Mouse (Mus musculus): Measurements from ENCODE around the gene Uhrf1bp1l. TPM values are rescaled to one million over a fixed set of nuclear protein-coding genes. Genes with fewer than 3 reads are reported as not detected.

Uhrf1bp1l gene
- polyA plus RNA-seq, 1 experiment from 2014 or later: 27.1 TPM

DNA sequence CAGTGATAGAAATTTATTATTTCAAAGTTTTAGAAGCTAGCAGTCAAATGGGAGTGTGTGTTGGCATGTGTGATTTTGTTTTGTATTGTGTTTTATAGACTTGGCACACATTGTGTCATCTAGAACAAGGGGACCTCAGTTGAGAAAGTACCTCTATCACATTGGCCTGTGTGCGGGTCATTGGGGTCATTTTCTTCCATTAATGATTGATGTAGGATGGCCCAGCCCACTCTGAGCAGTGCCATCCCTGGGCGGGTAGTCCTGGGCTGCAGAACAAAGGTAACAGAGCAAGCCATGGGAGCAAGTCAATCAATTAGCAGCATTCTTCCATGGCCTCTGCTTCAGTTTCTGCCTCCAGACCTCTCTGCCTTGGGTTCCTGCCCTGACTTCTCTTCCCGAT, 94.0 kb downstream of the Uhrf1bp1l start:
- DNase-seq (ENCODE audit: low spot score): no peak

DNA sequence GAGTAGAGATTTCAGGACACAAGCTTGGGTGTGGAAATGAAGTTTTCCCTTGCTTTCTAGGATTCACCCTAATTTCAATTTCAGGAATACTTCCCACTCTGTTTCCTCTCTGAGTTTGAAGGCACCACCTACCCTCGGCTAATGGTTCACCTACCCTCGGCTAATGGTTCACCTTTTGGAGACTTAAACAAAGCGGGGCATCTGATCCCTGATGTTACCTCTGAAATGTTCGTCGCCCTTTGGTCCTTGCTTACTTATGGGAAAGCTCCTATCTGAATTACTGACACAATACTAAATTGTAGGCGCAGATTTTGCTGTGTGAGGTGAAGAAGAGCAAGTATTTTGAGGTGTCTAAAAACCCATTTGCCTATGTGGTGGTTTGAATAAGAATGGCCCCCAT, 106.2 kb downstream of the Uhrf1bp1l start:
- DNase-seq (ENCODE audit: low spot score): no peak

GRCm38 (mm10) chr10:89855251-89855875, 110.6 kb downstream of the Uhrf1bp1l start:
- DNase-seq (ENCODE audit: low spot score): no peak

GRCm38 (mm10) chr10:89856286-89856685, 111.5 kb downstream of the Uhrf1bp1l start:
- DNase-seq (ENCODE audit: low spot score): no peak

- no peak for DNase-seq (ENCODE audit: low spot score)
Observed at GRCm38 (mm10) chr10:89868211-89868610, 123.4 kb downstream of the Uhrf1bp1l start.

GRCm38 (mm10) chr10:89868836-89869235, 124.0 kb downstream of the Uhrf1bp1l start:
- DNase-seq (ENCODE audit: low spot score): no peak

Other genes with a start within 250 kb of the Uhrf1bp1l start
- 0.20 and 0.30 TPM in 2 replicates for gene Nr1h4, start 211.4 kb upstream of the Uhrf1bp1l start, polyA plus RNA-seq (2015; fragmentation: Nextera tagmentation; extraction: Ambion mirVana)
- 0.10 and 0.14 TPM in 2 replicates for gene Slc17a8, start 123.7 kb upstream of the Uhrf1bp1l start, polyA plus RNA-seq (2015; fragmentation: Nextera tagmentation; extraction: Ambion mirVana)
- gene Scyl2, start 58.7 kb upstream of the Uhrf1bp1l start, polyA plus RNA-seq (2015; fragmentation: Nextera tagmentation; extraction: Ambion mirVana): 6.9 and 9.9 TPM in 2 replicates
- 58.7 and 63.8 TPM in 2 replicates for gene Actr6, start 12.7 kb upstream of the Uhrf1bp1l start, polyA plus RNA-seq (2015; fragmentation: Nextera tagmentation; extraction: Ambion mirVana)
- 0.09 and 0.18 TPM in 2 replicates for gene Anks1b, start 128.5 kb downstream of the Uhrf1bp1l start, polyA plus RNA-seq (2015; fragmentation: Nextera tagmentation; extraction: Ambion mirVana)